Mouse (Mus musculus) heart, embryonic 11.5 days (tissue): ENCODE data around the gene Gm2916. TPM values are rescaled to one million over a fixed set of nuclear protein-coding genes. Genes with fewer than 3 reads are reported as not detected.
"Not testable (repeated sequence)": the region's sequence is repeated elsewhere in the genome, so short reads cannot be mapped to it uniquely, and the experiment has no call there.

ENCODE experiments used
- ATAC-seq: fragments of 200-750 bp; cut with Nextera tagmentation; replicated peaks from 2 replicates; pipeline ENCODE4 v1.8.0; 2017; ENCODE audit warnings: moderate library complexity; ENCODE audit not compliant: insufficient number of reproducible peaks, low FRiP score, low TSS enrichment
- H3K27ac ChIP-seq: fragments of 300-500 bp; sonication (generic); 2 replicates; pipeline ENCODE4 v1.5.1; 2014; ENCODE audit warnings: mild to moderate bottlenecking, low read depth, low read length
- H3K27me3 ChIP-seq: fragments of 300-500 bp; sonication (generic); 2 replicates; pipeline ENCODE4 v1.6.1; 2014; ENCODE audit warnings: mild to moderate bottlenecking, low read length, mixed read lengths; ENCODE audit not compliant: control insufficient read depth, insufficient read depth
- H3K36me3 ChIP-seq: fragments of 300-500 bp; sonication (generic); 2 replicates; pipeline ENCODE4 v1.6.1; 2014; ENCODE audit warnings: mild to moderate bottlenecking, low read length, moderate library complexity, mixed read lengths; ENCODE audit not compliant: control insufficient read depth, insufficient read depth
- H3K4me1 ChIP-seq: fragments of 300-500 bp; sonication (generic); 2 replicates; pipeline ENCODE4 v1.6.1; 2014; ENCODE audit warnings: low read length; ENCODE audit not compliant: control insufficient read depth, insufficient read depth
- H3K4me2 ChIP-seq: fragments of 300-500 bp; sonication (generic); 2 replicates; pipeline ENCODE4 v1.6.1; 2014; ENCODE audit warnings: mild to moderate bottlenecking, moderate library complexity
- H3K4me3 ChIP-seq: fragments of 300-500 bp; sonication (generic); 2 replicates; pipeline ENCODE4 v1.5.1; 2014; ENCODE audit warnings: low read depth, low read length
- H3K9ac ChIP-seq: fragments of 300-500 bp; sonication (generic); 2 replicates; pipeline ENCODE4 v1.6.1; 2014; ENCODE audit warnings: mild to moderate bottlenecking, low read depth, low read length, moderate library complexity
- H3K9me3 ChIP-seq: fragments of 300-500 bp; sonication (generic); replicated peaks from 2 replicates; pipeline ENCODE4 v1.6.1; 2016; ENCODE audit warnings: low read length; ENCODE audit not compliant: control insufficient read depth
- WGBS: fragments of 180-500 bp; shearing (Covaris S2); extraction: QIAGEN DNeasy Blood & Tissue Kit; methylation state at CpG from one replicate; pipeline ENCODE4 v1.1.7; 2014; ENCODE audit not compliant: insufficient replicate concordance; 5-methylcytosine and 5-hydroxymethylcytosine counted together
- polyA plus RNA-seq: library from polyadenylated mRNA; unstranded; fragments of >200 nt; fragmentation: Nextera tagmentation; extraction: Ambion mirVana; gene quantifications from 2 replicates; pipeline ENCODE4 v1.2.1, GENCODE M21; 2014

The Gm2916 gene
- 0.84 and 1.1 TPM in 2 replicates for polyA plus RNA-seq

- not testable (repeated sequence) for H3K4me3 ChIP-seq, H3K27ac ChIP-seq, H3K4me1 ChIP-seq, H3K9me3 ChIP-seq, H3K36me3 ChIP-seq, H3K4me2 ChIP-seq, H3K9ac ChIP-seq, ATAC-seq, H3K27me3 ChIP-seq
- WGBS: no CpG with 5 or more reads among the region's 1 CpGs
Measured at GRCm38 (mm10) chr14:3883872-3884271, at the start of gene Gm2916. Gm2916 (plus strand) TSS chr14:3884172.

GRCm38 (mm10) chr14:3845945-3846344 is 38.0 kb upstream of the Gm2916 start, which contains the start of gene Gm3033:
Gm3033 (plus strand) TSS chr14:3846245.
- not testable (repeated sequence) for H3K27ac ChIP-seq, H3K36me3 ChIP-seq, H3K9me3 ChIP-seq, H3K4me1 ChIP-seq, H3K27me3 ChIP-seq, ATAC-seq, H3K4me3 ChIP-seq, H3K4me2 ChIP-seq, H3K9ac ChIP-seq
- no CpG with 5 or more reads among the region's 2 CpGs for WGBS

- not testable (repeated sequence) for H3K4me2 ChIP-seq, H3K4me3 ChIP-seq, ATAC-seq, H3K4me1 ChIP-seq, H3K9ac ChIP-seq, H3K36me3 ChIP-seq, H3K27me3 ChIP-seq, H3K27ac ChIP-seq, H3K9me3 ChIP-seq
- 40% methylated on average over 1 of the region's 2 CpGs for WGBS
Measured at GRCm38 (mm10) chr14:3931456-3931855, 47.5 kb downstream of the Gm2916 start, which contains the start of gene Gm3029. Gm3029 (plus strand) TSS chr14:3931756.

- not testable (repeated sequence) for H3K27ac ChIP-seq, H3K9me3 ChIP-seq, H3K4me1 ChIP-seq, H3K4me3 ChIP-seq, ATAC-seq, H3K9ac ChIP-seq, H3K36me3 ChIP-seq, H3K27me3 ChIP-seq, H3K4me2 ChIP-seq
- WGBS: no CpG with 5 or more reads among the region's 2 CpGs
Measured at GRCm38 (mm10) chr14:3963247-3963646, 79.3 kb downstream of the Gm2916 start, which contains the start of gene Gm3095. Gm3095 (plus strand) TSS chr14:3963547.

Other genes starting within 250 kb of the Gm2916 start
- not detected in 2 replicates for gene Gm3012, start 249.7 kb upstream of the Gm2916 start, polyA plus RNA-seq
- gene Gm3020, start 232.1 kb upstream of the Gm2916 start, polyA plus RNA-seq: 8.9 and 9.8 TPM in 2 replicates
- not detected in 2 replicates for gene Gm3043, start 195.4 kb upstream of the Gm2916 start, polyA plus RNA-seq
- 6.8 and 7.1 TPM in 2 replicates for gene Gm3002, start 74.1 kb upstream of the Gm2916 start, polyA plus RNA-seq
- gene Gm3033, start 37.9 kb upstream of the Gm2916 start, polyA plus RNA-seq: not detected in 2 replicates
- gene Gm3029, start 47.6 kb downstream of the Gm2916 start, polyA plus RNA-seq: not detected in 2 replicates
- gene Gm3095, start 79.4 kb downstream of the Gm2916 start, polyA plus RNA-seq: 0.51 and 1.2 TPM in 2 replicates
- gene Gm3099, start 114.2 kb downstream of the Gm2916 start, polyA plus RNA-seq: not detected in 2 replicates
- gene Gm5796, start 139.8 kb downstream of the Gm2916 start, polyA plus RNA-seq: 1.5 and 1.9 TPM in 2 replicates
- gene Gm3115, start 199.9 kb downstream of the Gm2916 start, polyA plus RNA-seq: not detected in 2 replicates
- gene Gm8108, start 226.4 kb downstream of the Gm2916 start, polyA plus RNA-seq: 3.6 TPM in 1 of 2 replicates, not detected in the other